Mouse (Mus musculus) cerebellum, adult 18-20 months (tissue): ENCODE measurements at regions not wholly inside any gene's neighbourhood (a gene's known extent, or its start where the extent isn't known, plus 50 kb on each side); places are given as distances from the start of the nearest gene placed in this dataset.
A peak's percentile ranks its signal among the peaks of the same experiment; 100 is the strongest.

Source experiments
- DNase-seq, 2 experiments: peaks; one replicate each; pipeline ENCODE4 v3.0.0; 2021

DNA sequence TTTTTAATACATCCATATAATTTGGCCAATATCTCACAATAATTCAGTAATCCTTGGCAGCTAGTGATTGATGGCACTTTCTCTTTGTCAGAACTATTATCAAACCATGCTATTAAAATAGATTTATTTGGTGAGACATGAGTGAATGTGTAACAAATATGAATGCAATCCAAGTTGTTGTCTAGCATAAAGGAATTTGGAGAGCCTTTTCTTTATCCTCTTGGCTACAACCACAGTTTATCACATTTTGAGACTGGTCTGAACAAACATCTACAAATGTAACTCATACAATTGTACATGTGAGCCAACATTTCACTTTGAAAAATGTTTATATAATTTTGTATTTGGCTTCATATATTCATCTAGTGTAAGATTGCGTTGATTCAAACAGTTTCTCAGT, 676.5 kb downstream of the Pcdh7 start:
- no peak for DNase-seq

DNA sequence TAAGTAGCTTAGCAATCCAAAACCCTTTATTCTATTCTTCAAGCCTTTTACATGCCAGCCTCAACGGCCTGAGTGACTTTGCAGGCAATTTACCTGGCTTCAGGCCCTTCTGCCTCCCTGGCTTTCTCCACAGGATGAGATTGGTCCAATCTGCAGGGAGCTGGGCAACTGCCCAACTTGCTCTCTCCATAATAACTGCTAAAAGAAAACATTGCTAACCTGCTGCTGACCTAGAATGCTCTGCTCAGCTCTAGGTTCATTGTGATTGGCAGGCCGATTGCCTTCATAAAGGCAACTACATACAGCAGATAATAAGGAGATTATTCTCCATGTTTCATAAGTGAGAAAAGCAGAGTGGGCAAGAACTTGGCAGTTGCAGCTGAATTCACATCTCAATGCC, 710.5 kb downstream of the Pcdh7 start:
- peak; percentile 25 to 33 for DNase-seq

DNA sequence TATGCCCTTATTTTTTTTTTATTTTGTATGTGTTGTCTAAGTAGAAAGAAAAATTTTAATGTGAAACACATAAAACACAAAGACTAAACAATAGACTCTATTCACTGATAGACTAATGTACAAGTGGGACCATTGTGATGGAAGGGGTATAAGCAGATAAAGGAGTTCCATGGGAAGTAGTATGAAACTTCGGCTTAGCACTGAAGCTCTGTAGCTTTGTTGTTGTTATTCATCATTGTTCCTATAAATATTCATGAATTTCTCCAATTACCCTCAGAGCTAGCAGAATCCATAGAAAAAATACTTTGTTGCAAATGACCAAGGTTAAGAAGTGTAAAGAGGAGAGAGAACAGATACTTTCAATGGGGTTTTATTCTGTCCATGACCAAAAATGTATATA, 718.7 kb downstream of the Pcdh7 start:
- DNase-seq: no peak
